Mouse (Mus musculus) embryo, embryonic 10.5 days (tissue): Measurements from ENCODE around the gene Hist1h2an.

ENCODE experiments used
- DNase-seq: peaks from one replicate; pipeline ENCODE4 v3.0.0-alpha.2; 2015; ENCODE audit warnings: low spot score

Hist1h2an gene

DNA sequence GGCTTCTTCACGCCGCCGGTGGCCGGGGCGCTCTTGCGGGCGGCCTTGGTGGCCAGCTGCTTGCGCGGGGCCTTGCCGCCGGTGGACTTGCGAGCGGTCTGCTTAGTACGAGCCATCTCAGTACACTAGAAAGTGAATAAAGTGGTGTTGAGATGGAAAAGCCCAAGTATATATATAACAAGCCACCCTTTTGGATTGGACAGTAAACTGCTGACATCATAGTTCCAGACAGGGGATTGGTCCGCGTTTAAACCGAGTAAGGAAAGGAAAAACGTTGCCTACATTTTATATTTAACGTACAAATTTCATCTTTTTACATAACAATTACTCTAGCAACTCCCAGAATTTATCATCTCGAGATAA is 3.8 kb downstream of the Hist1h2an start, which contains the start of gene Hist1h3i:
Gene Hist1h3i, minus strand, starts transcription at position 116 of the 363 bp plus-strand sequence.
- DNase-seq = peak; percentile 93

DNA sequence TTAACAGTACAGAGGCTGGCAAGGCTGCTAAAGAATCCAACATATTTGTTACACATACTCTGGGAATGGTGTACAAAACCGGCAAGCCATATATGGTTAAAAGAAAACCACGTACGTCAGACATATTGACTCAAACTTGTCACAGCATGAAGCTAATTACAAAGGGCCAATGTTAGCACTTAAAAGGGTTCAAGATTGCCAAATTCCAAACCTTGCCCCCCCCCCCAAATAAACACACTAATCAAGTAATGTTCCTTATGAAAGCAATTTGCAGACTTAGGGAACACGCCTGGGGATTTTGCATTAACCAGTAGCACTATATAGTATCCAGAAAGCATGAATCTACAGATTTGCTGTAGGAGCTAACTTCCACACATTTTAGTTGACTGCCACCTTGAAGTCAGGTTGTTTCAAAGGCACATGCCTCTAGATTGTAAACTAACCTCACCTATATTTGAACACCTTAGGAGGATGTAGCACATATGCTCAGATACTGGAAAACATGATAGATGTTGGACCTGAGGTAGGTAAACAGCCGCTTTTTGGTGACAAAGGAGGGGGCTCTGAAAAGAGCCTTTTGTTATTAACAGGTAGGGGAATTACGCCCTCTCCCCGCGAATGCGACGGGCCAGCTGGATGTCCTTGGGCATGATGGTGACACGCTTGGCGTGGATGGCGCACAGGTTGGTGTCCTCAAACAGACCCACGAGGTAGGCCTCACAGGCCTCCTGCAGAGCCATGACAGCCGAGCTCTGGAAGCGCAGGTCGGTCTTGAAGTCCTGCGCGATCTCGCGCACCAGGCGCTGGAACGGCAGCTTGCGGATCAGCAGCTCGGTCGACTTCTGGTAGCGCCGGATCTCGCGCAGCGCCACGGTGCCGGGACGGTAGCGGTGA is 4.4 kb downstream of the Hist1h2an start:
- DNase-seq = peak; percentile 86

DNA sequence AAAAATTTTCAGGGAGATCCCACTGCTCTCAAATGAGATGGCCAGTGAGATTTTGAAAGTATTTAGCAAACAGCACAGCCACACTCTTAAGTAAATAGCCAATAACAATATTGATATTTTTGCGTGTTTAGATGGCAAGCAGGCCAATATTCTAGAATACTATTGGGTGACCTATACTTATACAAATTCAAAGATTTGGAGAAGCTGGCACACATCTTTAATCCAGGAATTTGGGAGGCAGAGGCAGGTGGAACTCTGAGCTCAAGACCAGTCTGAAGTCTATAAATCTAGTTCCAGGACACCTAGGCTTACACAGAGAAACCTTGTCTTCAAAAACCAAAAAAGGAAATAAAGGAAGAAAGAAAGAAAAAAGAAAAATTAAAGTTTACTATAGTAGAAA is 5.4 kb downstream of the Hist1h2an start:
- DNase-seq = peak; percentile 31

GRCm38 (mm10) chr13:21781021-21781555 is 5.9 kb downstream of the Hist1h2an start:
- no peak for DNase-seq

- peak; percentile 96 for DNase-seq
These were observed 7.0 kb downstream of the Hist1h2an start, which contains the start of gene Hist1h1b for GRCm38 (mm10) chr13:21779767-21780731. TSS of gene Hist1h1b (minus strand) at chr13:21780625.

- peak; percentile 94 for DNase-seq
These were observed 7.9 kb downstream of the Hist1h2an start for GRCm38 (mm10) chr13:21778814-21779766.

- DNase-seq = peak; percentile 33
These were observed 31.3 kb downstream of the Hist1h2an start for GRCm38 (mm10) chr13:21755707-21756106.

GRCm38 (mm10) chr13:21754294-21755001 is 32.6 kb downstream of the Hist1h2an start:
- peak; percentile 77 for DNase-seq

DNA sequence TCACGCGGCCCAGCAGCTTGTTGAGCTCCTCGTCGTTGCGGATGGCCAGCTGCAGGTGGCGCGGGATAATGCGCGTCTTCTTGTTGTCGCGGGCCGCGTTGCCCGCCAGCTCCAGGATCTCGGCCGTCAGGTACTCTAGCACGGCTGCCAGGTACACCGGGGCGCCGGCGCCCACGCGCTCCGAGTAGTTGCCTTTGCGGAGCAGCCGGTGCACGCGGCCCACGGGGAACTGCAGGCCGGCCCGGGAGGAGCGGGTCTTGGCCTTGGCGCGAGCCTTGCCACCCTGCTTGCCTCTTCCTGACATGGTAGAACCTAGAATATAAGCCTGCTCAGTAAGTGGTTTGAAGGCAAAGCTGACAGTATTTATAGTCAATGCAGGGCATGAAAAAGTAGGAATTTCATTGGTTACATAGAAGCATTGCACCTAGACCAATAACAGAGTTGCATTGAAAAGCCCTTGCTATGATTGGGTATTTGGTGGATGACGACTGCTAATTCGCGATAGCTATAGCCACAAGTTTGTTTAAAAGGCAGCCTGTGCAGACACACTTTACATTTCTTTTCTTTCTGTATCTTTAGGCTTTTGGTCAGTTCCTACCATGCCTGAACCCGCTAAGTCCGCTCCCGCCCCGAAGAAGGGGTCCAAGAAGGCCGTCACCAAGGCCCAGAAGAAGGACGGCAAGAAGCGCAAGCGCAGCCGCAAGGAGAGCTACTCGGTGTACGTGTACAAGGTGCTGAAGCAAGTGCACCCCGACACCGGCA is 33.3 kb downstream of the Hist1h2an start, which contains the start of the genes Hist1h2ak and Hist1h2bn:
Gene Hist1h2ak, minus strand, starts transcription at position 304 of the 762 bp plus-strand sequence.
Gene Hist1h2bn, plus strand, starts transcription at position 600 of the 762 bp plus-strand sequence.
- DNase-seq = peak; percentile 97

DNA sequence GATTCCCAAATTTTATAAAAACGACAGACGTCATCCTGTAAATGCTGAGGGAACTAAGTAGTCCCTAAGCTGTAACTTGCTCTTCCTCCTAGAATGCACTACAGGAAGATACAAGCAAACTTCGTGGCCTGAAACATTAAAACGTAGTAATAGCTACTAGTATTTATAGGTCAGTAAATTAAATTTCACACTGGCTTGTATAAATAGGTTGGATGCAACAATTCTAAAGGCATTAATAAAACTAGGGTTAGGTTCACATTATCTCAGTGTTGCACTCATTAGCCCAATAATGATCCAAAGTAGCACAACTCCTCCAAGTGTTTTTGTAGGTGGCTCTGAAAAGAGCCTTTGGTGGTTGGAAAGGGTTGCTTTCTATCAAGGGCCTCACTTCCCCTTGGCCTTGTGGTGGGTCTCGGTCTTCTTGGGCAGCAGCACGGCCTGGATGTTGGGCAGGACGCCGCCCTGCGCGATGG is 33.9 kb downstream of the Hist1h2an start:
- peak; percentile 75 for DNase-seq

GRCm38 (mm10) chr13:21752356-21752755 is 34.7 kb downstream of the Hist1h2an start:
- peak; percentile 59 for DNase-seq

DNA sequence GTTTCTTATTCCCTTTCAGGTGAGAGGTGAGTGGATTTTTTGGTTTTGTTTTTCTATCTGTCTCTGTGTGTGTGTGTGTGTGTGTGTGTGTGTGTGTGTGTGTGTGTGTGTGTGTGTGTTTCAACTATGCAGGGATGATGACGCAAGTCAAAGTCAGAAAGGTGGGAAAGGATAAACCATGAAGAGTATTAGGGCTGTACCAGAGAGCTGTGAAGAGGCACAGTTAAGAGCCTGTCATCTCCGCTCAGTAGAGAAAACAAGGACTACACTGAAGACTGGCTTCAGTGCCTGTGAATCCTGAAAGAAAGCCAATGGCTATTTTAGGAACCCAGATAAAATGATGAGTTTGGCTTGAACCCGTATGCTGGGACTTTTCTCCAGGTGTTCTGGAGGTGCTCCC is 35.2 kb downstream of the Hist1h2an start:
- peak; percentile 40 for DNase-seq

DNA sequence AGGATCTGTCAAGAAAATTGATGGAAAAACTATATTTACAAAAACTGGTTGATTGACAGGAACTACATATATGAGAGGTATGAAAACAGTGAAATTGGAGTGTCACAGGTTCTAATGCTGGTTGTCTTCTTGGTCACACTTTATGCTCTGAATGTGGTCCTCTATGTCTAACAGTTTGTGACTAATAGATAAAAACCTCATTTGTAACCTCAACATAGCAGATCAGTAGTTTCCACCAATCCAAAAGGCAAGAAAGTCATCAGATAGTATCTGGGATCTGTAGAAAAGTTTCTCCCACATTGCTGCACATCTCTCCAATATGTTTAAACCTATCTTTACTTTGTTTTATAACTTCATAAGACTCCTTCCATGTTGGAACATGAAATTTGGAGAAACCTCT is 35.6 kb downstream of the Hist1h2an start:
- peak; percentile 18 for DNase-seq

DNA sequence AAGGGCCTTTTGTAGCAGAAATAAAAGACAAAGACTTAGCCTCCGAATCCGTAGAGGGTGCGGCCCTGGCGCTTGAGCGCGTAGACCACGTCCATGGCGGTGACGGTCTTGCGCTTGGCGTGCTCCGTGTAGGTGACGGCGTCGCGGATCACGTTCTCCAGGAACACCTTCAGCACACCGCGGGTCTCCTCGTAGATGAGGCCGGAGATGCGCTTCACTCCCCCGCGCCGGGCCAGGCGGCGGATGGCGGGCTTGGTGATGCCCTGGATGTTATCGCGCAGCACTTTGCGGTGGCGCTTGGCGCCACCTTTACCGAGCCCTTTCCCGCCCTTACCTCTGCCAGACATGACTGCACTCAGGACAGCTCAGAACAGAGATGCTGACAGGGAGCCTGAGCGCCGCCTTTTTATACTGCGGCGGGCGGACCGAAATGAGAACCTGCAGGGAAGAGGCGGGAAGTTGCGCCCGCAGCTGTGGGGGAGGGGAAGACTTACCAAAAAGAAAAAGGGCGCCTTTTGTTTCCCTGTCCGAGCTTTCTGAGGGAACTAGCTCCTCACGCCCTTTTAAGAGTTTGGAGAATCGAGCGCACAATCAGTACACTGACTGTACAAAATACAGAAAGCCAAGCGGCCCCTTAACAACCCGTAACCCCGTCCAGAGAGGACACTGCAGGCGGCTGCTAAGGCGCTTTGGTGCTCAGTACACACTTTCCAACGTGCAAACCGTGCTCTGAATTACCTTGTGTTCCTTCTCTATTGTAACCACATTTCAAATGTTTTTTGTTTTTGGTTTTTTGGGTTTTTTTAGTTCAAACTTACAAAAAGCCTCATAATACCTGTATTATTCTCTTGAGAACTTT is 36.6 kb downstream of the Hist1h2an start, which contains the start of gene Hist1h4k:
Gene Hist1h4k, minus strand, starts transcription at position 347 of the 859 bp plus-strand sequence.
- DNase-seq = peak; percentile 97

DNA sequence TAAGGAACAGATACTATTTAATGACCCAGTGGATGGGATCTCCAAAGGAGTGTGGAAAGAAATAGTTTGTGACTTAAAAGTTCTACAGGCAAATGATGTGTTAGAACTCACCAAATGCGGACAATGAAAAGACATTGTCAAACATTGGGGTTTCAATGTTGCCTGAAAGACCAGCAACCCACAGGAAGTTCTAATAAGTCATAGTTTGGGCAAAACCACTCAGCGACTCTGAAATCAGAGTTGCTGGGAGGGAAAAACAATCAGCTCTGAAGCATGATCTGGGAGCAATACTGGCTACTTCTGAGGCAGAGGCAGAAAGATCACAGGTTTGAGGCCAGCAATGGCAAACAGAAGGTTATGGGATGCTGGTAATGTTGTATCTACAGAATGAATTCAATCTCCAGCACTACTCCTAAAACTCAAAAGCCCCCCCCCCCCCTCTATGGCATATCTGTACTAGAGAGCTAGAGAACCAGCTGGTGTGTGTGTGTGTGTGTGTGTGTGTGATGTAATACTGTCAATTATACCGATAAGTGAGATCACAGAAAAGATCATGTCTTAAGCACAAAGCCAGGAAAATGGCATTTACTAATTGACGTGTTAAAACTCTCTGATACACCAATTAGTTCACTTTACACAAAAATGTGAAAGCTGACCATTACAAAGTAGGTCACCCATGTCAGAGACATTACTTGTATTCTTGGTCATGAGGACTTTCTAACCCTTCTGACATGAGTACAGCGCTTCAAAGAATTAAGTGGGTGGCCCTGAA is 37.4 kb downstream of the Hist1h2an start:
- peak; percentile 76 for DNase-seq

DNA sequence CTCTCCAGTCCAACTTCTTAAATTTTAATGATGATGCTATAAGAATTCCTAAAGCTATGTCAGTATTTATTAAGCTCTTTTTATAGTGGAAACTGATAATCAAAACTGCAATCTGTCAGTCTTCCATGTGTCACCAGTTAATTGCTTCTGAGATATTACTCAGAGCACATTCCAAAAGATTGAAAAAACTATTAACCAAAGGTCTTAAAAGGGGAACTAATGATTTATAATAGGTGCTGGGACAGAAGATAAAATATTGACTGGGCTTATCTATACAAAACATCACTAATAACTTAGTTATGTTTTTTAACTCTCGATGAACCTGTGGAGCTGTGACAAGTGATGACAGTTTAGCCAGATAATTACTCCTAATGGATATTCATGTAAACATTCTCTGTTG is 42.0 kb downstream of the Hist1h2an start:
- no peak for DNase-seq
